Mouse (Mus musculus): ENCODE measurements around the gene Tmem216. TPM values are rescaled to one million over a fixed set of nuclear protein-coding genes. Genes with fewer than 3 reads are reported as not detected.
"Not testable (repeated sequence)": the region's sequence is repeated elsewhere in the genome, so short reads cannot be mapped to it uniquely, and the experiment has no call there.

Tmem216 gene
- total RNA-seq, 2 experiments from 2014 or later, result 10.6 to 10.8 TPM

DNA sequence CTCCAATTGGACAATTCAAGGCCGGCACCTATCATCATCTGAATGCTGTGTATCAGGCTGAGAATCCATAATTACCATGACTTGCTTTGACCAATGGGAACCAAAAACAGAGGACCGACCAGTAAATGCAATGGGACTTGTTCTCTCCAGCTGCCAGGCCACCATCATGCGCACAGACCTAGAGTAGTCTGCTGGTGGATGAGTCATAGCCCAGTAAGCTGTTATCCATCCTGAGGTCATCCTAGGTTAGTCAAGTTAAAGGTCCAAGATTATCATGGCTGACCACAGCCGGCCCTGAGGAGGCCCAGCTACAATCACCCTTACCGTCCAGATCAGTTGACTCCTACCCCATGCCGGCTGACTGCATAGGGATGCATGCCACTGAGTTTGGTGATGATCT is 13.6 kb upstream of the Tmem216 start:
- DNase-seq (ENCODE audit: low spot score in 2 of 2), result no peak

DNA sequence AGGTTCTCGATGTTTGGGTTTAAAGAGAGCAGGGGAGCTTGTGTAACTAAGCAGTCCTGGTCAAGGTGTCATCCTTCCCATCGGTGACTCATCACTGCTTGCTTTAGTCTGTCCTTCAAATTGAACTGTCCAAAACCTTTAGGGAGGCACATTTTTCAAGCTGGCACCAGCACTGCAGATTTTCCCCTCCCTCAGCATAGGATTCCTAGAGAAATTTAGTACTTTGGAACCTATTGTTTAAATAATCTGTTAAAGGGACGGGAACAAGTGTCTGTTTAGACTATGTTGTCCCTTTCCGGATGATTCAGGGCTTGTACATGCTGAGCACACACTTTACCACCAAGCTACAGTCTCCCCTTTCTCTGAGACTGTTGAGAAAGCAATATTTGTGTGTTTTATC is 9.2 kb upstream of the Tmem216 start:
- no peak for DNase-seq (ENCODE audit: low spot score in 2 of 2)

DNA sequence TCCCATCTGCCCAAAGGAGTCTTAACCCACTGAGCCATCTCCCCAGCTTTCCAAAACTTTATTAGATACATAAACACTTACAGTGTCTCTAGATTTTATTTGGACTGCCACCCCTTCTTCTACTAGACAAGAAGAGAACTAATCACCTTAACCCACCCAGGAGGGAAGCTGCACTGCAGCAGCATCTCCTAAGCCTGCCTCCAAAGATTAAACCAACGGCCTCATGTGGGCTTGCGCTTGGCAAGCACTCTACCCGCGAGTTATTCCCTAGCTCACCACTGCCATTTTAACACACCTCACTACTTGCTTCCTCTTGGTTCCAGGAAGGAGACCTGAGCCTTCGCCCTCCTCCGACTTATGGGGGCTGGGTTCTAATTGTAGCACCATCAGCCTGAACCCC is 8.2 kb upstream of the Tmem216 start:
- DNase-seq (ENCODE audit: low spot score in 2 of 2), result no peak

DNA sequence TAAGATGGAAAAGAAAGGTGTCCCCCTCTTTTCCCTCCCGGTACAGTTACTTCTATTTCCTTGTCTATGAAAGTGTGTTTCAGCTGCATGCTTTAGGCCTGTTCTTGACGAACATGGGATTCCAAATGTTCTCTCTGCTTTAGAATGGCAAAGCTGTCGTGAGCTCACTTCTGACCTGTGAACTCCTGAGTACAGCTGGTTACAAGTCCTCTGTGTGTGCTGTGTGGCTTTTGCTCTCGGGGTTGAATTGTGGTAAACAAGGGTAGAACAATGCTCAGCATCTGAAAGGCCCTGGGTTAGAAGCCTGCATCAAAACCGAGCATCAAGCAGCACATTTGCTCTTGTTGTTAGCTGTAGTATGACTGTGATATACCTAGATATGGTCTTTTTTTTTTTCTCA is 6.3 kb upstream of the Tmem216 start:
- DNase-seq (ENCODE audit: low spot score in 2 of 2), result no peak

DNA sequence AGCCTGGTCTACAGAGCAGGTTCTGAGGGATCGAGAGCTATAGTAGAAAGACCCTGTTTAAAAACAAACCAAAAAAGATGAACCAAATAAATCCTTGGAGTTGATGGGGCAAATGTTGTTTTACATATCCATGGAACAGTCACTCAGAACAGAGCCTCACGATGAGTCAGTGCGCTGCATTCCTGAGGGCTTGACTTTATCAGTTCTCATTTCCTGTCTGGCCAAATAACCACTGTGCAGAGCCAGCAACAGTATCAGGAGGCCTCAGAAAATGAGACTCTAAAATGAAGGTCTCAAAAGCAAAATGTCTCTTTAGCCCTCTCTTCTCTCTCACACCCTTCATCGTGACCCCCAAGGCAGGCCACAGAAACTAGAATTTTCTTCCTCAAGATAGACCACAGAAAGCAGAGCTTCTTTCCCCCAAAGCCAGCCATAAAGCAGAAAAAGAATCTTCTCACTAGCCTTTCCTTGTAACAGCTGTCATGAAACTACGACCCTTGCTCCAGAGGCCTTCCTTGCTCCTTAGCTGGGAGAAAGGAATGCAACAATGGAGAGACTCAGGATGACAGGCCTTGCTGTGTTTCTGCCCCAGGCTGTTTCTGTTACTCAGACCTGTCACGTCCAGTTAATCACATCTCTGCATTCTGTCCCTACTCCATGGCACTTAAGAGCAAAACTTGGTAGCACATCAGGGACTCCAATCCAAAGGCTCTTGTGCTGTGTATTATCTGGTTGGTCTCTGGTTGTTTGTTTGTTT is 5.7 kb upstream of the Tmem216 start:
- no peak for DNase-seq (ENCODE audit: low spot score in 2 of 2)

DNA sequence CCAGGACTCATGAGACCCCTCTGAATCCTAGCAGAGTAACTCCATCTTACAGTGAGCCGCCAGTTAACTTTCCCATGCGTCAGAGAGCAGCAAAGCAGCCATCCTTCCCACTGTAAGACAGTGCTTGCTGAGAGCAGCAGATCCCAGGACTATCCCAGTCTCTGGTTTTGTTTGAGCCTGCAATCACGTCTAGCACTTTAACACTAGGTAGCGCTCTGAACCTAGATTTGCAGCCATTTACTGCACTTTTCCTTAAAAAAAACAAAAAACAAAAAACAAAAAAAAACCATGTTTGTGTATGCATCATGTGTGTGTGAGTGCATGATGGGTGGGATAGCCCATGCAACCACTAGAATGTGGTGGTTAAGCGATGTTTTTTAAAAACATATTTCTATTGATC is 4.1 kb upstream of the Tmem216 start:
- DNase-seq (ENCODE audit: low spot score in 2 of 2), result no peak

DNA sequence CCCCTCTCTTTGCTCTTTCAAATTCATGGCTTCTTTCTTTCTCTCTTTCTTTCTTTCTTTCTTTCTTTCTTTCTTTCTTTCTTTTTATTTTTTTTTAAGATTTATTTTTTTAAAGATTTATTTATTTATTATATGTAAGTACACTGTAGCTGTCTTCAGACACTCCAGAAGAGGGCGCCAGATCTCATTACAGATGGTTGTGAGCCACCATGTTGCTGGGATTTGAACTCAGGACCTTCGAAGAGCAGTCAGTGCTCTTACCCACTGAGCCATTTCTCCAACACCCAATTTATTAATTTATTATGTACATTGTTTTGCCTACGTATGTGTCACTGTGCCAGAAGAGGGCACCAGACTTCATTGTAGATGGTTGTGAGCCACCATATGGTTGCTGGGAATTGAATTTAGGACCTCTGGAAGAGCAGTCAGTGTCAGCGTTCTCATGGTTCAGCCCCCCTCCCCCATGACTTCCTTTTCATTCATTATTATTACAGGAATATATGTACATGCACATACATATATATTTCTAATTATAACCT is 1.9 kb upstream of the Tmem216 start:
- DNase-seq (ENCODE audit: low spot score in 2 of 2), result not testable (repeated sequence)

DNA sequence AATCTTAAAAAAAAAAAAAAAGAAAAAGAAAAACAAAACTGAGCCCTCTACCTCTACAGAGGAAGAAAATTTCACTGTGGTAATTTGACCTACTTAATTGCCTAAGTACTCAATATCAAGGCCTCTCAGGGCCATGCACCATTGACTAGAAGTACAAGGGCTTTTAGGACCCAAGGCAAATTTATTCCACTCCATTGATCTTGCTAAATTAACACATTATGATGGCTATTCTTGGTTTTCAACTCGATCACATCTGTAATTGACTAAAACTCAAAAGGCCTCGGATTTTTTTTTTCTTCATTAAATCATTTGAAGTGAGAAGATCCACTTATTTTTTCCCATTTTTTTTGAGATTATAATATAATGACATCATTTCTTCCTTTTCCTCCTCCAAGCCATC is 1.4 kb upstream of the Tmem216 start:
- DNase-seq (ENCODE audit: low spot score in 2 of 2), result no peak

DNA sequence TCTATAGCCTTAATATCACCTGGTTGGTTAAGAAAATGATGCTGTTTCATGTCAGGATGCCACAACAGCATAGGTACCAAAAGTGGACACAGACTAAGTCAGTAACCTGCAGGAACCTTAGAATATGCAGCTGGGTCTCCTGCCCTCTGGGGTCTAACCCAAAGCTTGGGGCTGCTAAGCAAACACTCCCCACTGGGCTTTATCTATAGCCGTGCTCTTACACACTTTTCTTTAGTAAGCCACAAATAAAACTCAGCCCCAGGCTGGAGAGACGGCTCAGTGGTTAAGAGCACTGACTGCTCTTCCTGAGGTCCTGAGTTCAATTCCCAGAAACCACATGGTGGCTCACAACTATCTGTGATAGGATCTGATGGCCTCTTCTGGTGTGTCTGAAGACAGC is 963 bp upstream of the Tmem216 start:
- DNase-seq (ENCODE audit: low spot score in 2 of 2), result no peak

DNA sequence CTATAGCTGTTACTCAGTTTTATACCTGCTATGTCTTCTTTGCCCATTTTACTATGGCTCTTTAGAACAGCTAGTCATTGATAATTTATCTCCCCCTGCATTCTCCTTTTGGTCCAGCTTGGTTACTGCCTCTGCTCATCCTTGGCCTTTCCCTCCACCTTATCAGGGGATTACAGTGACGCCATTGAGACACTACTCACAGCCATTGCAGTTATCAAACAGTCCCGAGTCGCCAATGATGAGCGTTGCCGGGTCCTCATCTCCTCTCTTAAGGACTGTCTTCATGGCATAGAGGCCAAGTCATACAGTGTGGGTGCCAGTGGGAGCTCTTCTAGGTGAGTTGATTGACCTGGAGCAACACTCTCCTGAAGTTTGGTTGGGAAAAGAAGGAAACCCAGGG is 16.6 kb downstream of the Tmem216 start:
- DNase-seq (ENCODE audit: low spot score in 2 of 2), result no peak

DNA sequence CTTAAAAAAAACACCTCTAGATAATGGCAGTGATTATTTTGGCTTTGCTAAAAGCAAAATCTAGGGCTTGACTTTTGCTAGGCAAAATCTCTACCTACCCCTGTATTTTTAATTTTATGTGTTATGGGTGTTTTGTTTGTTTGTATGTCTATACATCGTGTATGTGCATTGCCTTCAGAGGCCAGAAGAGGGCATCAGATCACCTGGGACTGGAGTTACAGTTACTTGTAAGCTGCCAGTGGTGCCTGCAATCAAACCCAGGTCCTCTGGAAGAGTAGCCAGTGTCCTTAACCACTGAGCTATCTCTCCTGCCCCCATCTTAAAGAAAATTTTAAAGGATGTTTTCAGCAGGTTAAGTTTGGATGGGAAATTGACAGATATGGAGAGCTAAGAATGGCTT is 26.0 kb downstream of the Tmem216 start:
- no peak for DNase-seq (ENCODE audit: low spot score in 2 of 2)

DNA sequence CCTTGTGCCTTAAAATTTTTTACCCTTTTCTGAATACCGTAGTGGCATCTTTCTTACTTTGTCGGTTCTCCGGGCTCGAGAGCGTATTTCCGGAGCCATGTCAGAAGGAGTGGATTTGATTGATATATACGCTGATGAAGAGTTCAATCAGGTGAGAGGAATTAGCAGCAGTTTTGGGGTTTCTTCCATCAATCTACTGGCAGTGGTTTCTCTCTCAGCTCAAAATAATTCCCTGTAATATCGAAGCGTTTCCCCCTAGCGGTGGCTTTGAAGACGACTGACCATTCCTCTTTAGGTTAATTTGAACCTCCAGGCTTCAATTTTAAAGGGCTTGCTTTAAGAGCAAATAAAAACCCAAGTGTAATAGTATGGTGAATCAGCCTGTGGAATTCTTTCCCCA is 30.1 kb downstream of the Tmem216 start, which contains the start of gene Sdhaf2:
TSS of gene Sdhaf2 (minus strand) at position 233 of the 400 bp plus-strand sequence.
- peak in 1 of 2 experiments; percentile 39 for DNase-seq (ENCODE audit: low spot score in 2 of 2)

DNA sequence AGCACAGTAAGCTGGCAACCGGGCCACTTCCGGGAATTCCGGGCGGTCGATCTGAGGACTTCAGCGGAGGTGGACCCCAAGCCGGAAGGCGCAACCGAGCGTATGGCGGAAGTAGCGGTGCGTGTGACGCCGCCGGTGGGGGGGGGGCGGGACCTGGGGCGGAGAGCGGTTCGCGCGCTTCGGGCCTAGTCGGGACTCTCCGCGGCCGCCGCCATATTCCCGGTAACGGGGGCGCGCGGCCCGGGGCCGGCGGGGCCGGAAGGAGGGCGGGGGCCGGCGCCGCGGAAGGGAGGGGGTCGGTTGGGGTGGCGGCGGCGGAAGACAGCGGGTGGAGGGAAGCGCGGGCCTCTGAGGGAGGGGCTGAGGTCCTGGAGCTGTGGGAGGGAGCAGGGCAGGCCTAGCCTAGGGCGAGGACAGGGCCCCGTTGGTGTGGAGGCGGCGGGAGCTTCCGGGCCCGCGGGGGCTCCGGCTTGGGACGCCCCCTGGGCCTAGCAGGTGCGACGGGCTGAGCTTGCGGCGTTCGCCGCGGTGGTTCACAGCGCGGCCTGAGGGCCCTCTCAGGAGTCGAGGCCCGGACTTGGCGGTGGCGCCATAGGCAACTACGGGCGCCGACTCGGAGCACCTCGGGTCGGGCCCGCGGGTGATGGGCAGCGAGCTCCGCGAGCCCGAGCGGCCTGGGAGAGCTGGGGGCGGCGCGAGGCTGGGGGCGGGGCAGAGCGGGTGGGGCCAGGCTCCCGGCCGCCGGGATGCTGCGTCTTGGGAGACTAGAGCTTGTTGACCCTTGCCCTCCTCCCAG is 30.7 kb downstream of the Tmem216 start, which contains the start of gene Cpsf7:
TSS of gene Cpsf7 (plus strand) at position 161 of the 796 bp plus-strand sequence.
- DNase-seq (ENCODE audit: low spot score in 2 of 2), result peak; percentile 85 to 90

DNA sequence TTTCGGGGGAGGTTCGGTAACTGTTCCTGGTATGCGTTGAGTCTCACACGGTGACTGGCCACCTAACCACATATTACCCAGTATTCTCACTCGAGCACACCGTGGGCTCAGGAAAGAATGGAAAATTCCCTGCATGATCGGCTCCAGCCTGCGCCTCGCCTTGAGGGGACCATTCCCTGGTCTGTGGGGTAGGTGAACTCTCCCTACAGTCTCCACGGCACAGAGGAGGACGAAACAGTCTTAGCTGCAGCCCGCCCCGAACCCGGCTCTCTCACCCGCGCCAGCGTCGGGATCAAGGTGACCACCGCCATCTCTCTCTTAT is 31.3 kb downstream of the Tmem216 start:
- no peak for DNase-seq (ENCODE audit: low spot score in 2 of 2)

DNA sequence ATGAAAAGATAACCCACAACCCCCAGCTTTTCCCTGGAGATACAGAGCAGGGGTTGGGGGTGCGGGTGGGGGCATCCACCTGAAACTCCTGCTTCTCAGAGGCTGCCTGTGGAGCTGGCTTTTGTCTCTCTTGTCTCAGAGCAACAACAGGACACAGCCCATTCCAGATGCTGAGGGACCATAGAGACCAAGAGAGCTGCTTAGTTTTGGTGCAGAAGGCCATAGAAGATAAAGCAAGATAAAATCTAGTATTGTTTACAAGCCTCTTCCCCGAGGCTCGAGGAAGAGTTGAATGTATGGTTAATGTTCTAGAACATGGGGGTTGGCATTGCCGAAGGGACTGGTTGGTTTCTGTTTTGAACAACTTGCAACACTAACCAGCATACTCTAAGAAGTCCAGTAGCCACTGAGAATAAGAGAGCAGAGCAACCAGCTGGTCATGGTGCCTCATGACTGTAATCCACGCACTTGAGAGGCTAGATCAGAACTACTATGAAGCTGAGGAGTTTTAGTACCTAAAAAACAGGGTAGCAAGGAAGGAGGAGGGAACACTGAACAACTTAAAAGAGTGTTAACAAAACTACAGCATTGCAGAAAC is 32.5 kb downstream of the Tmem216 start:
- DNase-seq (ENCODE audit: low spot score in 2 of 2), result no peak

DNA sequence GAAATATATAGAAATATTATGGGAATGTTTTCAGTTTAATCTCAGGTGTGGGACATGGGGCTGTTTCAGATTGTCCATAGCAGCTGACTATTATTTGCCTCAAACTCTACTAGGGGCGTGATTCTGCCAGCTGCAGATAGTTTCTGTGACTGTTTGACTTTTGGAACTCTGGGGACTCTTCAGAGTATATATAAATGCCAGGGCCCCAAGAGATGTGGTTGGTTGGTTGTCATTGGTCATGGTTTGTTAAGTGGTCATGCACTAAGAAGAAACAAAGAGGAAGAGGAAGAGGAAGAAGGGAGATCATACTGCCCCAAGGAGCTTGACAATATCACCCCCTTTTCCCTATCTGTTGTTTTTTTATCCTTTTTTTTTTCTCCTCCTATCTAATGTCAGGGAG is 34.1 kb downstream of the Tmem216 start:
- DNase-seq (ENCODE audit: low spot score in 2 of 2), result no peak

DNA sequence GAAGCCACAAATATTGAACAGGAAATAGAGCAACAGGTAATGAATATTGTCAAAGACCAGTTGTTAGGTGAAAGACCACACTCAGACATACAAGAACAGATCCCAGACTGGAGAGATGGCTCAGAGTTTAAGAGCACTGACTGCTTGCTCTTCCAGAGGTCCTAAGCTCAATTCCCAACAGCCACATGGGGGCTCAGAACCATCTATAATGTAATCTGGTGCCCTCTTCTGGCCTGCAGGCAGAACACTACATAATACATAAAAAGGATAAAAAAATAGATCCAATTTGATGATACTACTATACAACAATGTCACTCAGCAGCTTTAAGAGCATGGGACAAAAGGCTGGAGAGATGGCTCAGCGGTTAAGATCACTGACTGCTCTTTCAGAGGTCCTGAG is 35.7 kb downstream of the Tmem216 start:
- DNase-seq (ENCODE audit: low spot score in 2 of 2), result peak in 1 of 2 experiments; percentile 40

DNA sequence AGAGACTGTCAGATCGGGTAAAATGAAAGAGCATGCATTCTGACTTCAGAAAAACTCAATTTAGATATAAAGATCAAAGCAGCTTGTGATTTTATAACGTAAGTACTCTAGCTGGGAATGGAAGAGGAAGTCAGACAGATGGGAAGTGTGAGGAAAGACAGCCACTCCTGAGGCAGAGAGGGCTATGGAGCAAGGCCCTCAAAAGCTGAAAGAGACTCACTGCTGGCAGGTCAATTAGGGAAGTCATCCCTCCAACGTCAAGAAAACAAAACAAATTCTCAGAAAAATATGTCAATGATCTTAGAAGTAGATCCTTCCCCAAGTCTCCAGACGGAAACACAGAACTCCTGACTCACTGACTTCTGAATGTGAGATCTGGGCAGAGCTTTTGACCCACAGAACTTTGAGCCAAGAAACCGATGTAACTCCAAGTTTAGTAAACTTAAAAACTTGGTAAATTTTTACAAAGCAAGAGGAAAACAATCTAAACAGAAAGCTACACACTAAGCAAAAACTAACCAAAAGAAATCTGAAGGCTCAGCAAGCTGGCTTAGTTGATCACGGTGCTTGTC is 45.2 kb downstream of the Tmem216 start:
- DNase-seq (ENCODE audit: low spot score in 2 of 2), result no peak

DNA sequence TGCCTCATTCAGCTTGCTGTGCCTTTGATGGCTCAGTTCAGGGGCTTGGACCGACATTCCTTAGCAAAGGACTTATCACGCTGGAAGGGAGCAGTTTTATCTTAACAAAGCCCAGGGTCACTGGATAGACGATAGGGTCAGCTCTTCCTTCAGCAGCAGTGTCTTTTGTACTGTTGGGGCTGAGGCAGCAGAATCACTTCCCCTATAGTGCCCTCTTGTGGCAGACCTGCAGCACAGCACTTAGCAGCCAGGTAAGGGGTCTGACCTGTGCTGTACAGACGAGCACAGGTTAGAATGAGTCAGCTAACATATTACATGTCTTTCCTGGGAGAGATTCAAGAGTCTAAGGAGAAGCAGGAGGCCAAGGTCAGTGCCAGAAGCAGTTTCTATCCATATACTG is 53.5 kb downstream of the Tmem216 start:
- peak in 1 of 2 experiments; percentile 46 for DNase-seq (ENCODE audit: low spot score in 2 of 2)

DNA sequence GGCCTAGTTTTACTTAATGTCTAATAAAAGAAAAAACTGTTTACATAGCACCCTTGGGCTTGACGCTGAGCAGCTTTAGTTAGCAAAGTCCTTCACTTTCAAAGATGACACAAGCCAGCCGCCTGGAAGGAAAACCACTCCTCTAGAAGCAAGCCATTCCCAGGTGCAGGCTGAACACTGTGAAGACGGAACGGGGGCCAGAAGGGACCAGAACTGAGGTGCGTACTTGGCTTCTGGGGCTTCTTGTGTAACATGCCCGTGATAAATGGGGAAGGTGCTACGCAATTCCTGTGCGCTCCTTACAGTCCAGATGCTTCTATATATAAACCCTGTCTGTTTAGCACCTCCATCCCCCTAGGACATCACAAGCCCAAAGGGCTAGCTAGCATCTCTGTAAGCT is 55.5 kb downstream of the Tmem216 start:
- no peak for DNase-seq (ENCODE audit: low spot score in 2 of 2)

DNA sequence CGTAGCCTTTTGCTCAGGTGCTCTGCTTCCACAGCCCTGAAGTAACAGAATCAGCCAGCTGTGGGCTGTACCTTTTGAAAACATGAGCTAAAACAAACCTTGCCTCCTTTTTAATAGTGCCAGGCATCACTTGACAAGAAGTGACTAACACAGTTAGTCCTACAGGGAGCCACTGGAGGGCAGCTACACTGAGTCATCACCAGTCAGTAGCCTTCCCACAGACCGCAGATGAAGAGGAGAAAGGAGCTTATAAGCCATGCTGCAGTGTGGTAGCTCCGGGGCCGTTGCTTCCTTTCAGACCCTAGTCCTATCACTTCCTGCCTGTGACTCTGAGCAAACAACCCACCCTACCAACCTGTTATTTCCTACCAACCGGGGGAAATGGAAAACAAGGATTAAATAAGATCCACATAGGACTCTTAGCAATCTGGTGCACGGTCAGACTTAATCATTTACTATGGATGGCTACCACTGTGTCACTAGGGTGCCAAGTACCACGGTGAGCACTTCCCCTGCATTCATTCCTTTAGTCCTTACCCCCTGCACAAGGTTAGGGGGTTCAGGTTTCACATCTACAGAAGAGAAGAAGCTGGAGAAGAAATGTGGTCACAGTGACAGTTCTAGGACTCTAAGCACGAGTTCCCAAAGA is 58.4 kb downstream of the Tmem216 start:
- no peak for DNase-seq (ENCODE audit: low spot score in 2 of 2)
